Mouse (Mus musculus) ES-E14 (cell line): ENCODE measurements around the gene Ptgir. TPM values are rescaled to one million over a fixed set of nuclear protein-coding genes. Genes with fewer than 3 reads are reported as not detected.
A peak's percentile ranks its signal among the peaks of the same experiment; 100 is the strongest.

Experiments used
- DNase-seq: peaks from one replicate; pipeline ENCODE4 v3.0.0-alpha.2; 2013; ENCODE audit warnings: low read depth, low spot score
- H3K27ac ChIP-seq: 2 replicates; pipeline ENCODE4 v1.5.1; 2012; ENCODE audit warnings: low read depth, mild to moderate bottlenecking, low read length, moderate library complexity, mixed read lengths; ENCODE audit not compliant: poor library complexity, insufficient read depth, severe bottlenecking
- H3K36me3 ChIP-seq: 2 replicates; pipeline ENCODE4 v1.6.1; 2012; ENCODE audit warnings: mild to moderate bottlenecking, low read length, moderate library complexity, mixed read lengths; ENCODE audit not compliant: control insufficient read depth, poor library complexity, insufficient read depth, severe bottlenecking
- H3K4me1 ChIP-seq, 2 experiments: fragments of 150-350 bp in 1 of 2; sonication (generic) in 1 of 2; 2 replicates each; pipeline ENCODE4 v1.6.1; 2012; ENCODE audit warnings: low read length in 2 of 2, mild to moderate bottlenecking in 1 of 2, mixed read lengths in 1 of 2; ENCODE audit not compliant: control insufficient read depth in 2 of 2, insufficient read depth in 2 of 2, poor library complexity in 1 of 2
- H3K4me3 ChIP-seq, 2 experiments: fragments of 150-350 bp in 1 of 2; sonication (generic) in 1 of 2; 2 replicates each; pipeline ENCODE4 v1.5.1; 2012; ENCODE audit warnings: low read length in 2 of 2, low read depth in 1 of 2, mild to moderate bottlenecking in 1 of 2, mixed read lengths in 1 of 2; ENCODE audit not compliant: insufficient read depth in 1 of 2, poor library complexity in 1 of 2, severe bottlenecking in 1 of 2
- H3K9ac ChIP-seq: 2 replicates; pipeline ENCODE4 v1.6.1; 2012; ENCODE audit warnings: low read depth, mild to moderate bottlenecking, low read length, mixed read lengths; ENCODE audit not compliant: poor library complexity, insufficient read depth, severe bottlenecking
- H3K9me3 ChIP-seq: fragments of 150-350 bp; sonication (generic); 2 replicates; pipeline ENCODE4 v1.6.1; 2012; ENCODE audit warnings: low read depth, mild to moderate bottlenecking, low read length; ENCODE audit not compliant: control insufficient read depth, insufficient read depth
- CHD2 ChIP-seq: IDR thresholded peaks from 2 replicates; pipeline ENCODE4 v1.6.1; 2014; ENCODE audit warnings: mild to moderate bottlenecking, low read depth, low read length, inconsistent platforms
- HCFC1 ChIP-seq: IDR thresholded peaks from 2 replicates; pipeline ENCODE4 v1.6.1; 2012; ENCODE audit warnings: low read length, inconsistent platforms, borderline replicate concordance; ENCODE audit not compliant: insufficient read depth
- MAFK ChIP-seq: IDR thresholded peaks from 2 replicates; pipeline ENCODE4 v1.6.1; 2014; ENCODE audit warnings: mild to moderate bottlenecking, low read depth, low read length, inconsistent platforms; ENCODE audit not compliant: insufficient read depth
- ZC3H11A ChIP-seq: IDR thresholded peaks from 2 replicates; pipeline ENCODE4 v1.6.1; 2012; ENCODE audit warnings: low read depth, mild to moderate bottlenecking, inconsistent platforms, low read length, borderline replicate concordance
- ZNF384 ChIP-seq: IDR thresholded peaks from 2 replicates; pipeline ENCODE4 v1.6.1; 2012; ENCODE audit warnings: low read depth, low read length, inconsistent platforms
- in situ Hi-C, 2 experiments: fragments of 600-800 bp; cut with MboI; formaldehyde crosslinking; loops; one replicate each; pipeline ENCODE4 v1.15.1; 2025; ENCODE audit warnings: low sequenced_read_pairs in 2 of 2, inconsistent platforms in 1 of 2; ENCODE audit not compliant: unreplicated experiment in 2 of 2
- total RNA-seq: library from RNA; depleted of rRNA; stranded (reverse); fragments of 300-350 nt; gene quantifications from 2 replicates; pipeline ENCODE4 v1.2.3, GENCODE M21; 2012

The Ptgir gene
- total RNA-seq, 1 experiment, result 0.09 TPM

DNA sequence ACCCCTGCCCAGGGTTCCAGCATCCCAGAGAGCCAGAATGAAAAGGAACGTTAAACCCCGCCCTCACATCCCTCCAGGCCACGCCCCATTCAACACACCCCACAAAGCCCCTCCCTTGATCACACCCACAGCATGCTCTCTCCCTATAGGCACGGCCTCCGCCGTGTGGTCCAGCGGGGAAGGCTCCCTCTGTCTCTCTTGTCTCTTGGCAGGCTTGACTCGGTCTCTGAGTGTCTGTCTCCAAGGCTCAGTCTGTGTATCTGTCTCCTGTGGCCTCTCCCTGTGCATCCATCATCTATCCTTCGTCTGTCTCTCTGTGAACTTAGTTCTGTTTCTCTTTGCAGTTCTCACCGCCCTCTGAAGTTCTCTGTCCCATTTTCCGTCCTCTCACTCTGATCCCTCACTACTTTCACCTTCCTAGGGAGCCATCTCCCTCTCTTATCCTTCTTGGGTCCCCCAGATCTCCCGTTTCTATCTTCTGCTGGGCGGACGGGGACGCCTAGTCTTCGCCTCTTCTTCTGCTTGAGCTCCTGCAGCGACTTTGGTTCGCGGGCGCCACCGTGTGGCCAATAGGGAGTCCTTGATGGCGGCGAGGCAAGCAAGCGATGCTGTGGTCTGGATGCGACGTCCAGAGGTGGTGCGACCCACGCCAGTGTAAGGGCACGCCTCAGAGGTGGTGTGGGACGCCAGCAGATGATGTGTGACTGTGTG is 14.5 kb upstream of the Ptgir start, which contains the start of gene Gng8:
Gene Gng8, plus strand, starts transcription at position 146 of the 711 bp plus-strand sequence.
- in situ Hi-C loops, result no loop called here
- Histone ChIP-seq H3K9me3 (no peaks in the 10 kb centered on the region), H3K27ac (no peak within 1 kb of the TSS; the same call in 1 of the 2 replicates), H3K4me1 (peaks cover 1 to 31% of the 10 kb centered on the region in 2 experiments; a peak in 3 of 4 replicates), H3K9ac (peak within 1 kb of the TSS; percentile 49; the same call in 1 of the 2 replicates), H3K36me3 (peaks cover 6% of the 10 kb centered on the region; the same call in 1 of the 2 replicates), H3K4me3 (peak within 1 kb of the TSS; percentile 46 to 68)
- TF ChIP-seq ZC3H11A (peak; percentile 51), HCFC1 (no peak)
- DNase-seq, result peak; percentile 89

DNA sequence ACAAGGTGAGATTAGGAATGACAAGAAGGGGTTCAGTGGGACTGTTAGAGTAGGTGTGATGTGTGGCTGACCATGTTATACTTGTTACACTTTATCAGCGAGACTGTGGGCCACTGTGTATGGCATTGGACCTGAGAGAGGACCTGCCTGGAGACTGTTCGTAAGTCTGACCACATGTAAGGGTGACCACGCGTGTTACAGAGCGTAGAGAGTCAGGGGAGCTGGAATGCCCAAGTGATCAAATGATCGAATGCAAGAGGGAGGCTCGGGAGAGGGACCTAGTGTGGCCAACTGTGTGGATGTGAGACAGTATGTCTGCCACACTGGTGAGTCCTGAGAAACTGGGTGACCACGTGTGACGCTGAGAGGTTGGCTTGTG is 13.9 kb upstream of the Ptgir start:
- H3K9ac ChIP-seq, result no peak overlapping the region
- no peak overlapping the region for H3K4me3 ChIP-seq
- no peaks in the 10 kb centered on the region for H3K9me3 ChIP-seq
- H3K27ac ChIP-seq, result no peak overlapping the region
- peaks cover 1 to 28% of the 10 kb centered on the region in 2 experiments; a peak in 3 of 4 replicates for H3K4me1 ChIP-seq
- TF ChIP-seq CHD2 (no peak), ZNF384 (no peak)
- in situ Hi-C loops, result no loop called here
- no peak for DNase-seq
- H3K36me3 ChIP-seq, result peaks cover 6% of the 10 kb centered on the region; the same call in 1 of the 2 replicates

DNA sequence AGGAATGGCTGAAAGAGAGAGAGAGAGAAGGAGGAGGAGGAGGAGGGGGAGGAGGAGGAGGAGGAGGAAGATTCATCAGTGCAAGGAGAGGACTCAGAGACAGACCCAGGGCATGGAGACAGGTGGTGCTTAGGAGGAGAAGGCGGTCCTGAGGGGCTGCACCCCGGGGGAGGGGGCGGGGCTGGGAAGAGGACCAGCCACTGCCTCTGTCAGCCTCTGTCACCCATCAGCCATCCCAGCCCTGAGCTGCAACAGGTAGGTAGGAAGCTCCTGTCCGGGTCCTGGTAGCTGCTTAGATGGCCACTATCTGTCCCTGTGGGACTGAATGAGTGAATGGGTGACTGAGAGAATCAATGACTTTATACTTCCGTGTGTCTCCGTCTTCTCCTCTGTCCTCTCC is 12.7 kb upstream of the Ptgir start:
- no peak for TF ChIP-seq CHD2
- no peak for TF ChIP-seq HCFC1
- TF ChIP-seq MAFK, result no peak
- TF ChIP-seq ZC3H11A, result no peak
- no peak overlapping the region for H3K27ac ChIP-seq
- H3K4me1 ChIP-seq, result peaks cover 1 to 23% of the 10 kb centered on the region in 2 experiments; a peak in 3 of 4 replicates
- H3K9ac ChIP-seq, result no peak overlapping the region
- no peak for DNase-seq
- in situ Hi-C loops, result no loop called here
- no peak overlapping the region for H3K4me3 ChIP-seq
- no peaks in the 10 kb centered on the region for H3K36me3 ChIP-seq
- H3K9me3 ChIP-seq, result no peaks in the 10 kb centered on the region

DNA sequence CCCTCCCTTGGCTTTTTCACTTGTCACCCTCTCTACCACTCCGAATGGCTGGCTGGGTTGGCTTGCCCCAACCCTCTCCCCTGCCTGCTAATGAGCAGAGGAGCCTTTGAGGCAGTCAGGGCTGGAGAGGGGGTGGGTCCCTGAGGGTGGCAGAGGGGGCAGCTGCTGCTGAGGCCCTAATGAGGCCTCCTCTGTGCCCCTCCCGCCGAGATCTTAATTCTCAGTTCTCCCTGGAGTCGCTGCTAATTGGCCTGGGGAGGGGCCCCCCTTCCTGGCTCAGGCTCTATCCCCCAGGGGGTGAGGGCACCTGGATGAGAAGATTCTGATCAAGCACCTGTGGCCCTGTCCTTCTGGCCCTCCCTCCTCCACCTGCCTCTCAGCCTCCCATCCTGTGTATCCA is 12.0 kb upstream of the Ptgir start:
- H3K36me3 ChIP-seq, result no peaks in the 10 kb centered on the region
- in situ Hi-C loops, result no loop called here
- no peak for DNase-seq
- peaks cover 1 to 22% of the 10 kb centered on the region in 2 experiments; a peak in 3 of 4 replicates for H3K4me1 ChIP-seq
- TF ChIP-seq MAFK (no peak), HCFC1 (no peak), ZNF384 (no peak), ZC3H11A (no peak), CHD2 (no peak)
- H3K27ac ChIP-seq, result no peak overlapping the region
- no peak overlapping the region for H3K9ac ChIP-seq
- peak overlapping the region; percentile 18 to 71; a peak in 3 of 4 replicates for H3K4me3 ChIP-seq
- no peaks in the 10 kb centered on the region for H3K9me3 ChIP-seq

DNA sequence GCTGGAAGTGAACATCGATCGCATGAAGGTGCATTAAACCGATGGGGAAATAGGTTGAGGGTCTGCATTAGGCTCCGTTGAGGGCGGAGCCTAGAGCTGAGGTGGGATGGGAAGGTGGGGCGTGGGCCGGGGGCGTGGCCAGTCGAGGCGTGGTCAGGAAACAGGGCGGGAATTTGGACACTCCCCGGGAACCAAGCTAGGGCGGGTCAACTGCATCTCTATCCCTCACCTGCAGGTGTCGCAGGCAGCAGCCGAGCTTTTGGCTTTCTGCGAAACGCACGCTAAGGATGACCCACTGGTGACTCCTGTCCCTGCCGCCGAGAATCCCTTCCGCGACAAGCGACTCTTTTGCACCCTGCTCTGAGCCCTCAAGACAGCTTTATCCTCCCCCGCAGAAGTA is 11.3 kb upstream of the Ptgir start:
- H3K9me3 ChIP-seq, result no peaks in the 10 kb centered on the region
- no peak overlapping the region for H3K27ac ChIP-seq
- peaks cover 3 to 27% of the 10 kb centered on the region in 2 experiments; a peak in 3 of 4 replicates for H3K4me1 ChIP-seq
- TF ChIP-seq HCFC1 (no peak), ZNF384 (no peak), MAFK (no peak), ZC3H11A (no peak), CHD2 (no peak)
- H3K4me3 ChIP-seq, result peak overlapping the region; percentile 41 to 71; a peak in 3 of 4 replicates
- H3K36me3 ChIP-seq, result no peaks in the 10 kb centered on the region
- peak; percentile 77 for DNase-seq
- H3K9ac ChIP-seq, result peak overlapping the region; percentile 29; the same call in 1 of the 2 replicates
- in situ Hi-C loops, result no loop called here
